8 mouse cellular contexts compared by ENCODE assay signal in the genomic region with DNA sequence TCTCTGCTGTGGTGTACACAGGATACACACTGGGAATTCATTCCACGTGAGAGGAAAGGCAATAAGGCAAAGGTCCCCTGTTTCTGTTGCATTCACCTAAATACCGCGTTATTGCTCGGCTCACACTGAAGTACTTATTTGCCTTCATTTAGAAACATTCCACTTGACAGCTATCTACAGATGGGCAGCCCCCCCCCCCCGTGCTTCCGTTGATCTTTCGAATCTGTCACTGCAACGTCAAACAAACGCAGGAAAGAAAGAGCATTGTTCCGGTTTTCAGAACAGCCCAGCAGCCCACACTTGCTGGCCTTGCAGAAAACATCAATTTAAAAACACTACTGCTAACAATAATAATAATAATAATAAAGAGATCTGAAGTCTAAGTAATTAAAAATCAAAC. TPM values are rescaled to one million over a fixed set of nuclear protein-coding genes. Genes with fewer than 3 reads are reported as not detected.
A peak's percentile ranks its signal among the peaks of the same experiment; 100 is the strongest.
DNase-seq lines count a peak whose midpoint lies in the region; ATAC-seq lines count a peak whose summit lies in the region.

No protein-coding gene starts in this region.

- peaks cover 13% of the 10 kb centered on the region for H3K4me1 ChIP-seq in heart, embryonic 15.5 days (replicated peaks)
- H3K4me1 ChIP-seq in liver, embryonic 16.5 days (ENCODE audit: control insufficient read depth, low read depth, low read length), result peaks cover 2% of the 10 kb centered on the region; the same call in 1 of the 2 replicates
- H3K4me1 ChIP-seq in stomach, embryonic 16.5 days (ENCODE audit: control insufficient read depth, insufficient read depth, low read length), result 0 out of 2 replicates have a peak, but pooled peaks cover 2% of the 10 kb centered on the region

- H3K36me3 ChIP-seq in heart, embryonic 15.5 days, result no peaks in the 10 kb centered on the region
- no peaks in the 10 kb centered on the region for H3K36me3 ChIP-seq in liver, embryonic 16.5 days (ENCODE audit: control insufficient read depth, insufficient read depth)
- no peaks in the 10 kb centered on the region for H3K36me3 ChIP-seq in stomach, embryonic 16.5 days (ENCODE audit: control insufficient read depth, insufficient read depth, low read length)

- H3K27me3 ChIP-seq in heart, embryonic 15.5 days, result no peaks in the 10 kb centered on the region
- H3K27me3 ChIP-seq in liver, embryonic 16.5 days (ENCODE audit: control insufficient read depth, insufficient read depth, low read depth, low read length), result peaks cover 44% of the 10 kb centered on the region
- H3K27me3 ChIP-seq in stomach, embryonic 16.5 days (ENCODE audit: control insufficient read depth, insufficient read depth, low read length), result no peaks in the 10 kb centered on the region

- peak; percentile 19 to 21 for DNase-seq in cerebellum, postnatal 25 days
- DNase-seq in cerebellum, postnatal 4 days (ENCODE audit: low spot score in 2 of 2), result no peak
- DNase-seq in B cell, adult 2 months, result peak; percentile 50 to 59
- DNase-seq in left cerebral cortex, adult 18-20 months (ENCODE audit: low spot score in 2 of 2), result no peak
- no peak for DNase-seq in c-Kit-positive CD71-positive TER-119-positive erythroid progenitor cells, embryonic 14.5 days (ENCODE audit: low spot score)

- H3K9me3 ChIP-seq in heart, embryonic 15.5 days (replicated peaks), result no peaks in the 10 kb centered on the region
- no peaks in the 10 kb centered on the region for H3K9me3 ChIP-seq in liver, embryonic 16.5 days (replicated peaks; ENCODE audit: control insufficient read depth, low read length)
- H3K9me3 ChIP-seq in stomach, embryonic 16.5 days (replicated peaks; ENCODE audit: control insufficient read depth, low read length), result no peaks in the 10 kb centered on the region

- H3K4me3 ChIP-seq in heart, embryonic 15.5 days, result peak overlapping the region; percentile 39
- H3K4me3 ChIP-seq in liver, embryonic 16.5 days (ENCODE audit: low read depth, low read length), result peak overlapping the region; percentile 30
- H3K4me3 ChIP-seq in stomach, embryonic 16.5 days (replicated peaks; ENCODE audit: low read length), result peak overlapping the region; percentile 39

- H3K9ac ChIP-seq in heart, embryonic 15.5 days, result 0 out of 2 replicates have a peak overlapping the region, but pooled peaks have one; percentile 14
- H3K9ac ChIP-seq in liver, embryonic 16.5 days (ENCODE audit: low read depth, low read length), result no peak overlapping the region
- H3K9ac ChIP-seq in stomach, embryonic 16.5 days (ENCODE audit: low read length), result no peak overlapping the region

- no peak overlapping the region for H3K27ac ChIP-seq in heart, embryonic 15.5 days
- H3K27ac ChIP-seq in liver, embryonic 16.5 days (ENCODE audit: low read length), result no peak overlapping the region
- no peak overlapping the region for H3K27ac ChIP-seq in stomach, embryonic 16.5 days (ENCODE audit: low read length)

- peak overlapping the region; percentile 53 for H3K4me2 ChIP-seq in heart, embryonic 15.5 days
- H3K4me2 ChIP-seq in liver, embryonic 16.5 days (ENCODE audit: low read depth, low read length), result peak overlapping the region; percentile 31; the same call in 1 of the 2 replicates
- H3K4me2 ChIP-seq in stomach, embryonic 16.5 days (ENCODE audit: low read depth, low read length), result peak overlapping the region; percentile 43

- ATAC-seq in heart, embryonic 15.5 days (replicated peaks; ENCODE audit: insufficient number of reproducible peaks, insufficient read depth, low FRiP score, low read depth), result no peak
- no peak for ATAC-seq in liver, embryonic 16.5 days (ENCODE audit: low read depth)
- ATAC-seq in stomach, embryonic 16.5 days (ENCODE audit: insufficient read depth, low FRiP score), result no peak

- WGBS in heart, embryonic 15.5 days, result 32% methylated on average over 10 of the region's 10 CpGs
- WGBS in liver, embryonic 16.5 days (ENCODE audit: insufficient replicate concordance), result 4% methylated on average over 10 of the region's 10 CpGs
- WGBS in stomach, embryonic 16.5 days, result 8% methylated on average over 10 of the region's 10 CpGs

RNA-seq across cellular contexts. Expression of gene Kctd12, which starts 2.6 kb away (rescaled TPM):
- polyA plus RNA-seq in heart, embryonic 15.5 days (2015; fragmentation: Nextera tagmentation; extraction: Ambion mirVana), result 6.5 and 6.7 TPM in 2 replicates
- 2.5 and 2.8 TPM in 2 replicates for polyA plus RNA-seq in liver, embryonic 16.5 days (2015; fragmentation: Nextera tagmentation; extraction: Ambion mirVana)
- 14.1 and 18.3 TPM in 2 replicates for polyA plus RNA-seq in stomach, embryonic 16.5 days (2015; fragmentation: Nextera tagmentation; extraction: Ambion mirVana)
- total RNA-seq in left cerebral cortex, adult 18-20 months (2021), result 10 to 100 TPM; 48.1 to 51.1 TPM

Comparison
In these comparisons a context has a peak if more than half of its experiments do, and no peak if none do; other contexts are left out.
1. DNase-seq: peak in cerebellum, postnatal 25 days (2 of 2) and B cell, adult 2 months (2 of 2); none in cerebellum, postnatal 4 days (0 of 2), left cerebral cortex, adult 18-20 months (0 of 2) and c-Kit-positive CD71-positive TER-119-positive erythroid progenitor cells, embryonic 14.5 days (single experiment).
2. Peak in every context shown above with its lines, with median percentiles within 50 percentile points of each other: H3K4me2 ChIP-seq and H3K4me3 ChIP-seq.